Mouse (Mus musculus) mouse embryonic stem cell (cell line): ENCODE measurements at regions not wholly inside any gene's neighbourhood (a gene's known extent, or its start where the extent isn't known, plus 50 kb on each side); places are given as distances from the start of the nearest gene placed in this dataset.

Source experiments
- in situ Hi-C, 2 experiments: fragments of 300-500 bp; cut with MboI; formaldehyde crosslinking; loops; 1 replicate in 1 of 2; 3 replicates in 1 of 2; pipeline ENCODE4 v1.14.3; 2019 to 2020; ENCODE audit warnings: low sequenced_read_pairs in 2 of 2, low pct_unique_long_range_greater_than_20kb in 1 of 2, mixed read lengths in 1 of 2; ENCODE audit not compliant: unreplicated experiment in 1 of 2

GRCm38 (mm10) chr15:62461398-62462051 is 1383.5 kb downstream of the Gsdmc2 start:
- in situ Hi-C loops = no loop called here

DNA sequence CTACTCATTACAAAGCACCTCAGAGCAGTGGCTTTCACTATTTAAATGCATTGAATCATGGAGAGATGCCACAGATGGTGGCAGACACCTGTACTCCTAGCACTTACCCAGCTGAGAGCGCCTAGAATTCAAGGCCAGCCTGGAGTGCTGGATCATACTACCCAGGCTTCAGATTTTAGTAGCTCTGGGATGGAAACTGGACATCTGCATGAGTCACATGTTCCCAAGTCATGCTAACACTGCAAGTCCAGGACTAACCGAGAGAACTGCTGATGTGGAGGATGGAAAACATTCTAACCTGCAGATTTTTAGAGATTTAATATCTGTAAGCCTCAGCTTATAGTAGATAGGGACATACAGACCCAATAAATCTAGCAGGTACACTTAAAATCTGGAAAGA is 1384.3 kb downstream of the Gsdmc2 start:
- in situ Hi-C loops = no loop called here

DNA sequence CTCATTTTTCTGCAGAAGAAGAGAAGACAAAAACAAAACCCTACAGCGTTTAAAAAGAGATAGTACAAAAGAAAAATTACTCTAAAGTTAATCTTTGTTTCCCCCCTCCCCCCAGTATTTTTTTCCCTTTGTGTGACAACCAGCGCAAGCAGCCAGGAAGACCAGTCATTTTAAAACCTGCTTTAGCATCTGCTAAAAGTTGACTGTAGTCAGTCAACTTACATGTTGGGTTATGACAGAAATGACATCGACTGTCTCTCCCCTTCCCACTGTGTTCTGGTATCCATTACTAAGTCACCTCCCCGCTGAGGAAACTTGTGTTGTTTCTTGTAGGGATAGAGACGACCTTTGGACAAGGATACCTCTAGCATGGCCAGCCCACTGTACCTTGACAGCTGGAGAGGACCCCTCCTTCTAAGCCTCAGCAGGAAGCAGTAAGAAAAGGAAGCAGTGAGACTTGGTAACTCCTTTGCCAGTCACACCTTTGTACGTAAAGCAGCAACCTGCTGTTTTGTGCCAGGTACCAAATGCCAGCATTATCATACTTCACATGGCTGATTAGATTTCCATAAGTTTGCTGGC is 1384.9 kb downstream of the Gsdmc2 start:
- in situ Hi-C loops = no loop called here

- in situ Hi-C loops = no loop called here
These were observed 1387.0 kb downstream of the Gsdmc2 start for GRCm38 (mm10) chr15:62457990-62458389.

GRCm38 (mm10) chr15:62457051-62457664 is 1387.8 kb downstream of the Gsdmc2 start:
- in situ Hi-C loops = no loop called here

GRCm38 (mm10) chr15:62456020-62456419 is 1389.0 kb downstream of the Gsdmc2 start:
- in situ Hi-C loops = no loop called here

- in situ Hi-C loops = no loop called here
These were observed 1396.9 kb downstream of the Gsdmc2 start for GRCm38 (mm10) chr15:62448116-62448515.

DNA sequence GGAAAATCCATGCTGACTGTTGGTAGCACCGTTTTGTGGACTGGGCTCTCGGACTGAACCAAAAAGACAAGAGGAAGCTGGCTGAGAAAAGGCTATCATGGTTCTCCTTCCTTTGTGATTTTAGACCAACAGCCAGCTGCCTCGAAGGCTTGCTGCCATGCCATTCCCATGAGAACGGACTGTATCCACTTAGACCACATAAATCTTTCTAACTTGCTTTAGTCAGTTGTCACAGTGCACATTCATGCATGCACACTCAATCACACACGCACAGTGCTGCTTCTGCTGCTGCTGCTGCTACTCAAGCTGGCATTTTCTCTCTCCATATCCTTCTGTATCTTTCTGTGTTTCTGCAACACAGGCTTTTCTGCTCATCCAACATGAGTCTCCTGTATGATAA is 1405.8 kb downstream of the Gsdmc2 start:
- in situ Hi-C loops = no loop called here

DNA sequence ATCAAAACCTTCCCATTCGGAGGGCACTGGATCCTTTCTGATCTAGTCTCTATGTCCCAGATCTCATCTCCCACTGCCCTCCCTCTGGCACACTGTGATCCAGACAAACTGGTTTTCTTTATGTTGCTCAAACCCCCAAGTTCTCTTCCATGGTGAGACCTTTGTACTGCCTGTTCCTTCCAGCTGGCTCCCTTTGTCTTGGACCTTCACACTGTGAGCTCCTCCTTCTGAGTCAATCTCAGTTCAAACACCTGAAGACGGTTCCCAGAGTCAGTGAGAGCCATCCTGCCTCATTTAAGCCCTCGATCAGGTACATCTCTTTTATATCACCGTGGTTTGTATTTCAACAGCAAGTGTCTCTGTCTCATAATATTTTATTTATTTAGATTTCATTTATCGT is 1408.3 kb downstream of the Gsdmc2 start:
- in situ Hi-C loops = no loop called here

DNA sequence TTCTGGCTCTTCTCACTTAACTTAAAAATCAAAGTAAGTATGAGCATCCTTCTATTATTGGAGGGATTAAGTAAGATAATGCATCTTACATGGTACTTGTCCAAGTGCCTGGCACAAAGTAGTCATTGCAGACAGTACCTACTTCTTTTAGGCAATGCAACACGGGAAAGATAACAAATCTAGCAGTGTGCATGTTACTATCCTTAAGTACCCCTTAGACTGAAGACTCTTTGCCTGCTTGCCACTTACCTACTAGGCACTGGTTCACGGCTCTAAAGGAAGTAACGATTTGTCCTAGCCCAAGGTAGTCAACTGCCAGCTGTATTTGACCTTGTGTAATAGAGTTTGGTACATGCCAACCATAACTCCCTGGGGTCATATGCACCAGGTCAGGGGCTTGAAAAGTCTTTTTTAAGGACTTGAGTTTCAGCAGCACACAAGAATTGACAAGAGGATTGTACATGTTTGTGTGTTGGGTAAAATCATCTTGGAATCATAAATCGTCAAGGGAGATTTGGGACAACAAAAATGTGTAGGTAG is 1409.8 kb downstream of the Gsdmc2 start:
- in situ Hi-C loops = no loop called here

DNA sequence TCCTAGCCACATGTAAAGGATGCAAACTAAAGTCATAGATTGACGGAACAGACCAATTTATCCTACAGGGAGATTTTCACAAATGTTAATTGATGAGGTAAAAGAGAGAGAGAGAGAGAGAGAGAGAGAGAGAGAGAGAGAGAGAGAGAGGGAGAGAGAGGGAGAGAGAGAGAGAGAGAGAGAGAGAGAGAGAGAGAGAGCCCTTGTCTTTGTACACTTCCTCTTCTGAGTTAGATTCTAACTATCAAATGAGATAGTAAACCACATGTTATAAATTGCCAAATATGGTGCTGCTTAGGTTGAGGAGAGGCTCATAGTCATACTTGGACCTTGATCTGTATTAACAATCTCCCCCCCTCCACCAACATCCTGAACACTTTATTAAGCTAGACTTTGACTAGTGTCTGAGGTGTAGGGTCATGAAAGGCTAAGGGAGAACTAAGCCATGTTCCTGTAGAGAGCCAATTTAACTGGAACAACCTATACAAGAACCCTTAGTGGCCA is 1412.2 kb downstream of the Gsdmc2 start:
- in situ Hi-C loops = no loop called here

DNA sequence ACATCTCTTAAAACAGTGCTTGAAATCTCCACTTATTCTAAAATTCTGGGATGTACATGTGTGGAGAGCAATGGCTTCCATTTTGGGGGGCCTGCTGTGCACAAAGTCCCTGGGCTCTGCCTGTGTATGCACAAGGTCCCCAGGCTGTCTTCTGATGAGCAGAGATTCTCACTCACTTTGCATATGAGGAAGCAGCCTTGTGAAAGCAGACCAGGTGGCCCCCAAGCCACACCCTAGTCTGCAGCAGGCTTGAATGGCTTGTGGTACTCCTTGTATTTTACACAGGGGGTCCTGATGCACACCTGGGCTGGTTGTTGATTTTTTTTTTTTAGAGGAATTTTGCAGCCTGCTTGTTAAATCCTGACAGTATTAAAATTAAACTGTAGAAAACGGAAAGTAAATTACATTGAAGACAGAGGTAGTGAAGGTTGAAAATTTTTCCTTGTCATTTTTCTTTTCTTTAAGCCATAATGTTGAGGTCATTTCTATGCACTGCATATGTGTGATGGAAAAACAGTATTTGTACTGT is 1413.8 kb downstream of the Gsdmc2 start:
- in situ Hi-C loops = no loop called here

DNA sequence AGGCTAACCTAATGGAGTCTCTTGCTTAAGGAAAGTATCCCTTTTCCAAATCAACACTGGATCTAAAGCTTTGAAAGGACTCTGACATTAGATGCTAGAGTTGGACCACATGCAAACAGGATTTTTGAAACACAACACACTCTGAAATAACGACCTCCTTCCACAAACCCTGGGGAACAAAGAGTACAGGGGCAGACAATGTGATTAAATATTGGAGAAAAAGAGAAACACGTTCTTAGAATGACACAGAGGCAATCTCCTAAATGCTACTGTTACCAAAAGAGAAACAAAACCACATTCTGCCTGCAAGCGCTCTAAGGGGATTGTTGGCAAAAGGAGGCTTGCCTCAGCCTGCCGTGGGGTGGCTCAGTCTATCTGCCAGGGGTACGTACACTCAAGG is 1422.0 kb downstream of the Gsdmc2 start:
- in situ Hi-C loops = no loop called here

GRCm38 (mm10) chr15:62421073-62421851 is 1423.7 kb downstream of the Gsdmc2 start:
- in situ Hi-C loops = no loop called here

DNA sequence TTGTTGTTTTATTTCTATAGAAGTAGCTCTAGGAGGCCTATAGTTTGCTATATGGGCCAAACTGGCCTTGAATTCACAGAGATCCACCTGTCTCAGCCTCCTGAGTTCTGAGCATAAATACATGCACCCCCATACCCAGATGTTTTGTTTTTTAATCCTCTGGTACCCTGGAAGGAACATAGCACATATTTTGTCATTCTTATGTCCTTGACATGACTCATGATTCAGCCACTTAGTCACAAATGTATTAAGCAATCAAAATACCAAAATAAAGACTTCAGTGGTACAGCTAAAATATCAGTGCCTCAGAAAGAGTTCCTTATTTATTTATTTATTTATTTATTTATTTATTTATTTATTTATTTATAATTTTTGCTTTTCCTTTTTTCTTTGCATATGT is 1428.3 kb downstream of the Gsdmc2 start:
- in situ Hi-C loops = no loop called here

DNA sequence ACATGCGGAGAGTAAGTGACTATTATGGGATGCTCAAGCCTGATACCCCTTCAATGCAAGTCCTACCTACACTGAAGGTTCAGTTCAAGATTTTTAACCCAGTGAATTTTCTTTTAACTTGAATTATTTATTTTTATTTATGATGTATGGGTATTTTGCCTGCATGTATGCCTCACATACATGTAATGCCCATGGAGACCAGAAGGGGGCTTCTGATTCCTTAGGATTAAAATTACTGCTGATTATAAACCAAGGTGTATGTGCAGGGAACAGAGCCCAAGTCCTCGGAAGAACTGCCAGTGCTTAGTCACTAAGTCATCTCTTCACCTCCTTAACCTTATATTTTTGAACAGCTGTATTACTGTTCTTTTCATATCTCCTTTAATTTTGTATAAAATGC is 1431.3 kb downstream of the Gsdmc2 start:
- in situ Hi-C loops = no loop called here

GRCm38 (mm10) chr15:62402142-62402541 is 1442.8 kb downstream of the Gsdmc2 start:
- in situ Hi-C loops = no loop called here

GRCm38 (mm10) chr15:62400984-62401609 is 1443.9 kb downstream of the Gsdmc2 start:
- in situ Hi-C loops = no loop called here
